In the genomic region with DNA sequence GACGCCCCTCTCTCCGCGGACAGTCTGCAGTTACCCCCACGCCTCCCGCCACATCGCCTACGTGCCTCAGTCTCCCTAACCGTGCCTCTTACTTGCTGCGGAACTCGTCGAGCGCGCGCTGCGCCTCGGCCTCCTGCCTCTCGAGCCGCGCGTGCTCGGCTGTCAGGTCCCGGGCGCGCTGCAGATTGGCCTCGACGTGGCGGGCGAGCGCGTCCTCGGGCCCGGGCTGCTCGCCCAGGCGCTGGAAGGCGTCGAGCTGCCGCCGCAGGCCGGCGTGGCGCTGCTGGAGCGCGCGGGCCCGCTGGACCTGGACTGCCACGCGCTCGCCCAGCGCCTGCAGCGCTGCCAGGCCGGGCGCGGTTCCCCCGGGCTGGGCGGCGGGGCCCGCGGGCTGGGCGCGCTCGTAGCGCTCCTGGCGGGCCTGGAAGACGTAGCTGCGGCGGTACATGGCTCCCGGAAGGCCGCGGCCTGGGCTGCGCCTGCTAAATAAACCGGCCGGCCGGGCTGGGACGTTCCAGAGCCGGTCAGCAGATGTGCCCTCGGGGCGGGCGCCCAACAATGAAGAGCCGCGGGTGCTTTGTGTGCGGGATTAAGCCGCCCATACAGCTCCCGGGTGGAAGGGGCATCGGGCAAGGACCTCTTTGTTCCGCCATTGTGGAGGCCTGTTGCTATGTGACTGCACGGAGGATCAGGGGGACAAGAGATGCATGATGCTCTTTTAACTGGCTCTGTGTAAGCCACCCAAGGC, we compare ENCODE assay signal across 8 mouse cellular contexts. TPM values are rescaled to one million over a fixed set of nuclear protein-coding genes. Genes with fewer than 3 reads are reported as not detected.
DNase-seq lines count a peak whose midpoint lies in the region; ATAC-seq and TF ChIP-seq lines count a peak whose summit lies in the region.

A gene (minus strand): TSS at position 690 of the 748 bp plus-strand sequence.

- peak within 1 kb of the TSS; percentile 8; the same call in 1 of the 2 replicates for H3K27ac ChIP-seq in bone marrow, adult 2 months (ENCODE audit: control insufficient read depth, insufficient read depth, low read depth, low read length, poor library complexity)
- H3K27ac ChIP-seq in gastrocnemius, adult 2 months, result peak within 1 kb of the TSS; percentile 77
- H3K27ac ChIP-seq in hindbrain, embryonic 14.5 days, result no peak within 1 kb of the TSS
- no peak within 1 kb of the TSS for H3K27ac ChIP-seq in liver, embryonic 13.5 days
- peak within 1 kb of the TSS; percentile 46; the same call in 1 of the 2 replicates for H3K27ac ChIP-seq in neural tube, embryonic 11.5 days (ENCODE audit: low read depth, low read length)

- intact Hi-C loops in gastrocnemius, adult 2 months (cut with DNase I), result no loop called here

- H3K9ac ChIP-seq in hindbrain, embryonic 14.5 days, result peak within 1 kb of the TSS; percentile 70
- peak within 1 kb of the TSS; percentile 64 for H3K9ac ChIP-seq in liver, embryonic 13.5 days
- H3K9ac ChIP-seq in neural tube, embryonic 11.5 days (ENCODE audit: low read length), result peak within 1 kb of the TSS; percentile 88

- no peaks in the 10 kb centered on the region; the same call in 1 of the 2 replicates for H3K4me1 ChIP-seq in bone marrow, adult 2 months (ENCODE audit: control insufficient read depth, insufficient read depth, low read length)
- peaks cover 7% of the 10 kb centered on the region for H3K4me1 ChIP-seq in hindbrain, embryonic 14.5 days (replicated peaks; ENCODE audit: control insufficient read depth, insufficient read depth, low read length)
- peaks cover 16% of the 10 kb centered on the region for H3K4me1 ChIP-seq in liver, embryonic 13.5 days (replicated peaks)
- H3K4me1 ChIP-seq in neural tube, embryonic 11.5 days (ENCODE audit: control insufficient read depth, insufficient read depth, low read length), result no peaks in the 10 kb centered on the region

- WGBS in bone marrow, adult 2 months, result 11% methylated on average over 86 of the region's 86 CpGs
- 2% methylated on average over 76 of the region's 86 CpGs for WGBS in hindbrain, embryonic 14.5 days
- 6% methylated on average over 86 of the region's 86 CpGs for WGBS in liver, embryonic 13.5 days (ENCODE audit: insufficient replicate concordance)
- 4% methylated on average over 82 of the region's 86 CpGs for WGBS in neural tube, embryonic 11.5 days

- H3K4me2 ChIP-seq in hindbrain, embryonic 14.5 days (replicated peaks), result peak within 1 kb of the TSS; percentile 79
- H3K4me2 ChIP-seq in liver, embryonic 13.5 days, result peak within 1 kb of the TSS; percentile 70
- H3K4me2 ChIP-seq in neural tube, embryonic 11.5 days (ENCODE audit: low read depth), result peak within 1 kb of the TSS; percentile 60

- no peak for TF ChIP-seq CTCF in bone marrow, adult 2 months (IDR thresholded peaks at IDR 0.05; ENCODE audit: control insufficient read depth, insufficient read depth, low read length)
- TF ChIP-seq CTCF in gastrocnemius, adult 2 months (IDR thresholded peaks at IDR 0.05), result no peak

- no peaks in the 10 kb centered on the region for H3K9me3 ChIP-seq in hindbrain, embryonic 14.5 days (ENCODE audit: control insufficient read depth, low read length)
- no peaks in the 10 kb centered on the region for H3K9me3 ChIP-seq in liver, embryonic 13.5 days (replicated peaks)
- H3K9me3 ChIP-seq in neural tube, embryonic 11.5 days (ENCODE audit: control insufficient read depth, low read length), result no peaks in the 10 kb centered on the region

- H3K27me3 ChIP-seq in hindbrain, embryonic 14.5 days (ENCODE audit: control insufficient read depth, insufficient read depth, low read length), result no peaks in the 10 kb centered on the region
- H3K27me3 ChIP-seq in liver, embryonic 13.5 days, result peaks cover 39% of the 10 kb centered on the region
- H3K27me3 ChIP-seq in neural tube, embryonic 11.5 days (ENCODE audit: control insufficient read depth, insufficient read depth, low read length), result no peaks in the 10 kb centered on the region

- no peak for TF ChIP-seq POLR2A in bone marrow, adult 2 months (IDR thresholded peaks at IDR 0.05; ENCODE audit: borderline replicate concordance, control insufficient read depth, low read depth, low read length)

- peak; percentile 82 for ATAC-seq in hindbrain, embryonic 14.5 days (ENCODE audit: low FRiP score)
- ATAC-seq in liver, embryonic 13.5 days (ENCODE audit: low read depth), result peak; percentile 52
- peak; percentile 82 for ATAC-seq in neural tube, embryonic 11.5 days (ENCODE audit: insufficient read depth, low FRiP score, low TSS enrichment)

- peak within 1 kb of the TSS; percentile 21 for H3K4me3 ChIP-seq in bone marrow, adult 2 months (replicated peaks; ENCODE audit: control insufficient read depth, low read depth, low read length)
- peak within 1 kb of the TSS; percentile 67 for H3K4me3 ChIP-seq in gastrocnemius, adult 2 months
- peak within 1 kb of the TSS; percentile 44 for H3K4me3 ChIP-seq in hindbrain, embryonic 14.5 days (replicated peaks; ENCODE audit: low read length)
- H3K4me3 ChIP-seq in liver, embryonic 13.5 days (replicated peaks), result peak within 1 kb of the TSS; percentile 50
- peak within 1 kb of the TSS; percentile 40 for H3K4me3 ChIP-seq in neural tube, embryonic 11.5 days (ENCODE audit: low read depth, low read length)

- peak; percentile 44 to 52 for DNase-seq in cerebellum, postnatal 14 days
- DNase-seq in cerebellum, adult 11 months, result no peak
- DNase-seq in gastrocnemius, adult 2 months, result peak; percentile 81
- DNase-seq in hindbrain, embryonic 14.5 days (ENCODE audit: low spot score), result peak; percentile 67
- DNase-seq in liver, embryonic 13.5 days, result no peak
- DNase-seq in neural tube, embryonic 11.5 days (ENCODE audit: low spot score), result peak; percentile 76
- DNase-seq in yolk sac, embryonic 10.5 days (ENCODE audit: low spot score), result peak; percentile 74

- H3K36me3 ChIP-seq in hindbrain, embryonic 14.5 days (replicated peaks; ENCODE audit: control insufficient read depth, insufficient read depth), result no peaks in the 10 kb centered on the region
- H3K36me3 ChIP-seq in liver, embryonic 13.5 days, result no peaks in the 10 kb centered on the region
- no peaks in the 10 kb centered on the region for H3K36me3 ChIP-seq in neural tube, embryonic 11.5 days (ENCODE audit: control insufficient read depth, insufficient read depth, low read length)

RNA-seq across cellular contexts. Expression of the gene that starts here (rescaled TPM):
- polyA plus RNA-seq in bone marrow, adult 2 months (2011; ENCODE audit: insufficient read depth, insufficient read length, low replicate concordance, missing spikeins), result 0.75 and 0.92 TPM in 2 replicates
- total RNA-seq in gastrocnemius, adult 2 months (2021), result under 1 TPM; 0.20 to 0.31 TPM
- 1.8 and 2.1 TPM in 2 replicates for polyA plus RNA-seq in hindbrain, embryonic 14.5 days (2014; fragmentation: Nextera tagmentation; extraction: Ambion mirVana)
- 0.16 and 0.20 TPM in 2 replicates for polyA plus RNA-seq in liver, embryonic 13.5 days (2015; fragmentation: Nextera tagmentation; extraction: Ambion mirVana)
- polyA plus RNA-seq in neural tube, embryonic 11.5 days (2014; fragmentation: Nextera tagmentation; extraction: Ambion mirVana), result 0.82 and 0.97 TPM in 2 replicates

Comparison
In these comparisons a context has a peak if more than half of its experiments do, and no peak if none do; other contexts are left out.
1. DNase-seq: peak in cerebellum, postnatal 14 days (2 of 2), hindbrain, embryonic 14.5 days (single experiment) and yolk sac, embryonic 10.5 days (single experiment); none in cerebellum, adult 11 months (single experiment) and liver, embryonic 13.5 days (single experiment).
2. Peak in DNase-seq, H3K4me3 ChIP-seq and H3K27ac ChIP-seq in gastrocnemius, adult 2 months; RNA of the gene not detected or under 1 TPM.
3. Peak in ATAC-seq, H3K4me3 ChIP-seq, H3K9ac ChIP-seq and H3K4me2 ChIP-seq in liver, embryonic 13.5 days; RNA of the gene not detected or under 1 TPM.
4. Peak in DNase-seq, ATAC-seq, H3K4me3 ChIP-seq, H3K27ac ChIP-seq, H3K9ac ChIP-seq and H3K4me2 ChIP-seq in neural tube, embryonic 11.5 days; RNA of the gene not detected or under 1 TPM.
5. Peak in every context shown above with its lines, with median percentiles within 50 percentile points of each other: H3K4me3 ChIP-seq, ATAC-seq, H3K4me2 ChIP-seq and H3K9ac ChIP-seq.